Mouse (Mus musculus) right cerebral cortex, adult 18-20 months (tissue): Measurements from ENCODE around the gene Smim26.

Experiments
- DNase-seq: peaks from one replicate; pipeline ENCODE4 v3.0.0; 2022; ENCODE audit warnings: mixed read lengths

The Smim26 gene

GRCm38 (mm10) chr2:144637204-144637603 is 43.4 kb downstream of the Smim26 start:
- no peak for DNase-seq

DNA sequence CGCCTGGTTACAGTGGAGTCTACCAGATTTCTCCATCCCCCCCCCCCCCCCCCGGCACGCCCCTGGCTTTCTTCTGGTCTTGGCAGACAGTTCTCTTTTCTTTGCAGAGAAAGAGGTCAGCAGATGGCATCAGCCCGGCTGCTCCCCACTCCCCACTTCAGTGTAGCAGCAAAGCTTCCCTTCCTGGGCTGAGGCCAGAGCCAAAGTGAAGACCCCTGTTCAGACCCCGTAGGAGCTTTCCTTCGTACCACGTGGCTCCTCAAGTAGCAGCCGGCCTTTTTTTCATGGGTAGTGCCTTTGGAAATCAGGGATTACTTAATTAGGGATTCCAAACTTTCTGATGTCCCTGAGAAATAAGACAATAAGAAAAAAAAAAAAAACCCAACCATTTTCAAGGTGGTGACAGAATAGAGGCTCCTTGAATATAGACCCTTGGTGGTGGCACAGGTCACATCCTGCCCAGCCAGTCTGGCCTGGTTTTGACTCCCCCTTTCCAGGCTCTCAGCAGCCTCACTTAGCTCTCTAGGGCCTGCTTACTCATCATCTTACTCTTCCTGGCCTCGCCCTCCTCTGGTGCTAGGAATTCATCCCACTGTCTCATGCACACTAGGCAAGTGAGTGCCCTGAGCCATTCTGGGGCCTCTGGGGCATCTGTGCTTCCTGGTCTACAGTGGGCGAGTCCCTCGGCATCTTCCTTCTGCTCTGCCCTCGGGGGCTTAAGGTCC is 44.0 kb downstream of the Smim26 start:
- no peak for DNase-seq

DNA sequence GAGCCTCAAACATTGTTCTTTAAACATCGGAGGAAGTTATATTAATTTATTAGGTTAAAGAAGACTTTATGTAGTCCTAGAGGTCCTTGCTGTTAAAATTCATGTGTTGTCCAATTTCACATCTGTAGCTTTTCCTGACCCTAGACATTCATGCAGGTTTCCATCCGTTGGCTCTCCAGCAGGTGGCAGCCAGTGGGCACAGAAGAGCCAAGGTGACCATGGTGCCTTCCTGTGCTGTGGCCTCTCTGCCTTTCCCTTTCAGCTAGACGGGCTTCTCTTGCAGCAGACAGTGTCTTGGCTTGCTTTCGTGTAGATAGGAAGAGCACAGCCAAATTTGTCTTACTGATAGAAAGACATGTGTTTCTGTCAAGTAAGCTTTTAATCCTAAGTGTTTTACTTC is 44.9 kb downstream of the Smim26 start:
- no peak for DNase-seq

- no peak for DNase-seq
Observed at GRCm38 (mm10) chr2:144640101-144640500, 46.2 kb downstream of the Smim26 start.

GRCm38 (mm10) chr2:144641991-144642390 is 48.1 kb downstream of the Smim26 start:
- no peak for DNase-seq
